Mouse (Mus musculus): ENCODE results near the gene Zfp867. TPM values are rescaled to one million over a fixed set of nuclear protein-coding genes. Genes with fewer than 3 reads are reported as not detected.

Zfp867 gene
- total RNA-seq, 2 experiments from 2014 or later = 4.2 to 5.0 TPM

Other genes starting within 250 kb of the Zfp867 start
- gene Arf1, start 244.2 kb downstream of the Zfp867 start, total RNA-seq (2021) = 100 to 1,000 TPM; 445 to 470 TPM
- not detected for gene Wnt3a, start 181.7 kb downstream of the Zfp867 start, total RNA-seq (2021)
- 1 to 10 TPM; 2.7 to 2.9 TPM for gene Wnt9a, start 165.5 kb downstream of the Zfp867 start, total RNA-seq (2021)
- not detected for gene Prss38, start 96.8 kb downstream of the Zfp867 start, total RNA-seq (2021)
- gene Jmjd4, start 22.4 kb downstream of the Zfp867 start, total RNA-seq (2021) = 10 to 100 TPM; 30.3 to 30.6 TPM
- 100 to 1,000 TPM; 307 to 329 TPM for gene Snap47, start 21.3 kb downstream of the Zfp867 start, total RNA-seq (2021)
- 10 to 100 TPM; 13.1 to 15.1 TPM for gene Zkscan17, start 54.3 kb upstream of the Zfp867 start, total RNA-seq (2021)
- 1 to 10 TPM; 1.0 TPM for gene Nlrp3, start 69.1 kb upstream of the Zfp867 start, total RNA-seq (2021)
- not detected for gene Olfr222, start 103.8 kb upstream of the Zfp867 start, total RNA-seq (2021)
- not detected for gene Olfr223, start 120.8 kb upstream of the Zfp867 start, total RNA-seq (2021)
- gene Mprip, start 188.8 kb upstream of the Zfp867 start, total RNA-seq (2021) = 100 to 1,000 TPM; 240 to 256 TPM

Data from layer of hippocampus, postnatal 10 days (tissue).